Mouse (Mus musculus) lung, postnatal 14 days (tissue): ENCODE data around the gene Obox2.
"Not testable (repeated sequence)": the region's sequence is repeated elsewhere in the genome, so short reads cannot be mapped to it uniquely, and the experiment has no call there.

Experiments used
- DNase-seq: peaks from one replicate; pipeline ENCODE4 v3.0.0; 2021

Gene Obox2

DNA sequence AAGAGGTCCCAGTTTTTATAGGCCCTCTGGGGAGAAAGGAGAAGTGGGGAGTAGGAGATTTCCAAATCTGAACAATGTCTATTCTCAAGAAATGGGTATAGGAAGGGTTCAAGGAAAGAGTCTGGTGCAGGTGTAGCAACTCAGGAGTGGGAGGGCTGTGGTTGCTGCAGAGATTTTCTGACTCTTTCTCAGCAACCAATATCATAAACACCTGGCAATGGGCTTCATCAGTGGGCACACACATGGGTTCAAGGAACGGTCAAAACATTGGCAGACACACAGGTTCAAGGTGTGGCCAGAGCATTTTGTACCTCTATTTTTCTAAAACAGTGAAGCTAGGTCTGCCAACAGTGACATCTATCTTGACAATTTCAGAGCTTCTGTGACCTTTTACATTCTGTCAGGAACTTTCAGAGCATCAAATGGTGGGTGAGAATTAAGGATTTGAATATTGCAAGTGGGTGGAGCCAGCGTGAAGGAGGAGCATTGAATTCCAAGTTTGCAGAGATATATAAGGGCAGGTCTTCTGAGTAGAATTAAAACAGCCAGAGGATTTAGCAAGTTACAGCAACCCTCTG lies at the start of gene Obox2, which contains the start of gene Obox1:
Obox2 (plus strand) TSS at position 301 of the 578 bp plus-strand sequence.
Obox1 (plus strand) TSS at position 528 of the 578 bp plus-strand sequence.
- DNase-seq = not testable (repeated sequence)

DNA sequence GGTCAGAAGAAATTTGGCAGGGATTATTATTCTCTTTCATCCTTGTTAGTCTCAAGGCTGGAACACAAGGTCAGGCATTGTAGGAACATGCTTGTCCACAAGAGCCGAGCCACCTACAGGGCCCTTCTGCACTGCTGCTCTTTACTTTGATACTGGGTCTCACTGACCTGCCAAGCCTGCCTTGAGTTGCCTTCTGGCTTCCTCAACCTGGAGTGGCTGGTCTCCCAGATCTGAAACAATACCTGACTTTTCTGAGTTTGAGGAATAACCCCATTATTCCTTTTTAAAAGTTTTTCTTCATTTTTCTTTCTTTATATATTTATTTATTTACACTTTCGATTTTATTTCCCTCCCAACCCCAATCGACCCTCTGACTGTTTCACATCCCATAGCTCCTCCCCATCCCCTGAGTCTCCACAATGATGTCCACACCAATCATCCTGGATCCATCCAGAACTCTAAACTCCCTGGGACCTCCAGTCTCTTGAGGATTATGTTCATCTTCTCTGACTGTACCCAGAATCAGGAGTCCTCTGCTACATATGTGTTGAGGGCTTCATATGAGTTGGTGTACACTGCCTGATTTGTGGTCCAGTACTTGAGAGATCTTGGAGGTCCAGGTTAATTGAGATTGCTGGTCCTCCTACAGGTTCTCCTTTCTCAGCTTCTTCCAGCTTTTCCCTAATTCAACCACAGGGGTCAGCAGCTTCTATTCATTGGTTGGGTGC lies 10.8 kb downstream of the Obox2 start:
- not testable (repeated sequence) for DNase-seq

DNA sequence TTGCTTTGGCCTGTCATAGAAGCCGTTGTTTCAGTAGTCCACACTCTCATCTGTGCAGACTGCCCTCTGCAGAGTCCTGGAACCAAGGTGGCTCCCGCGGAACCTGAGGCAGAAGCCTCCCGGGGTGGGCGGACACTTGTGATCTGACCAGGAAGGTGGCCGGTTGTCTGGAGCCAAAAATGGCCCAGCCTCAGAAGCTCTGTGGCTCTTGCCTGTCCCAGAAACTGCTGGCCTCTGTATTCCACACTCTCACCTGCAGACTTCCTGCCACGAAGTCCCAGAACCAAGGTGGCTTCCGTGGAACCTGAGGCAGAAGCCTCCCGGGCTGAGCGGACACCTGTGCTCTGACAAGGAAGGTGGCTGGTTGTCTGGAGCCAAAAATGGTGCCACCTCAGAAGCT lies 18.3 kb downstream of the Obox2 start:
- DNase-seq = not testable (repeated sequence)

DNA sequence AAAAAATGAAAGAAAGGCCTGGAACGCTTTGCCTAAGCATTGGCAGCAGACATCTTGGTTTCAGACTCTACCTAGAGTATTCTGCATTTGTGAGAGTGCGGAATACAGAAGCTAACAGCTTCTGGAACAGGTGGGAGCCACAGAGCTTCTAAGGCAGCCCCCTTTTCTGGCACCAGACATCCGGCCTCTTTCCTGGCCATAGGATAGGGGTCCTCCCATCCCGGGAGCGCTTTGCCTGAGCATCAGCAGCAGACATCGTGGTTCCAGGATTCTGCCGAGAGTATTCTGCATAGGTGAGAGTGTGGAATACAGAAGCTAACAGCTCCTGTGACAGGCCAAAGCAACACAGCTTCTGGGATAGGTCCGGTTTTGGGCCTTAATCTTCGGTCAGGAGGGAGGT lies 29.5 kb downstream of the Obox2 start:
- not testable (repeated sequence) for DNase-seq

DNA sequence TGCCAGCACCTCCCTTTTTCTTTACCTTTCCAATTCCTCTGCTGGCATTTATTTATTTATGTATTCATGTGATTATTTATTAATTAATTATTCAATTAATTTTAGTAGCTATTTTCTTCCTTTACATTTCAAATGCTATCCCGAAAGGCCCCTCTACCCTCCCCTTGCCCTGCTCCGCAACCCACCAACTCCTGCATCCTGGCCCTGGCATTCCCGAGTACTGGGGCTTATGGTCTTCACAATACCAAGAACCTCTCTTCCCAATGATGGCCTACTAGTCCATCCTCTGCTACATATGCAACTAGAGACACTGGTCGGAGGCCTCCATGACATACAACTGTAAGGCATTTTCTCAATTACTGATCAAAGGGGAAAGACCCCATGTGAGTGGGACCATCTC lies 37.0 kb downstream of the Obox2 start:
- not testable (repeated sequence) for DNase-seq
